Mouse (Mus musculus): ENCODE measurements at regions not wholly inside any gene's neighbourhood (a gene's known extent, or its start where the extent isn't known, plus 50 kb on each side); places are given as distances from the start of the nearest gene placed in this dataset.
A peak's percentile ranks its signal among the peaks of the same experiment; 100 is the strongest.
"Not testable (repeated sequence)": the region's sequence is repeated elsewhere in the genome, so short reads cannot be mapped to it uniquely, and the experiment has no call there.

GRCm38 (mm10) chr7:92984701-92985682 lies 94.7 kb upstream of the Fam181b start:
- H3K27me3 ChIP-seq = no peaks in the 10 kb centered on the region
- no peaks in the 10 kb centered on the region for H3K4me1 ChIP-seq
- 49% methylated on average over 18 of the region's 18 CpGs for WGBS
- no peak overlapping the region for H3K9ac ChIP-seq
- no peak overlapping the region for H3K27ac ChIP-seq
- no peaks in the 10 kb centered on the region for H3K36me3 ChIP-seq
- 0 out of 2 replicates have a peak overlapping the region, but pooled peaks have one; percentile 4 for H3K4me2 ChIP-seq
- no peak overlapping the region for H3K4me3 ChIP-seq
- H3K9me3 ChIP-seq = no peaks in the 10 kb centered on the region
- peak; percentile 39; the same call in 1 of the 2 replicates for ATAC-seq (ENCODE audit: borderline replicate concordance, extremely low read depth, low FRiP score, low TSS enrichment)

GRCm38 (mm10) chr7:92985683-92986070 lies 94.0 kb upstream of the Fam181b start:
- no peaks in the 10 kb centered on the region for H3K4me1 ChIP-seq

GRCm38 (mm10) chr7:92998886-92999285 lies 80.8 kb upstream of the Fam181b start:
- no peaks in the 10 kb centered on the region for H3K27me3 ChIP-seq
- H3K36me3 ChIP-seq = no peaks in the 10 kb centered on the region
- WGBS = 65% methylated on average over 3 of the region's 3 CpGs
- H3K4me2 ChIP-seq = no peak overlapping the region
- ATAC-seq (ENCODE audit: borderline replicate concordance, extremely low read depth, low FRiP score, low TSS enrichment) = no peak
- no peak overlapping the region for H3K9ac ChIP-seq
- H3K4me1 ChIP-seq = no peaks in the 10 kb centered on the region
- no peaks in the 10 kb centered on the region for H3K9me3 ChIP-seq
- H3K27ac ChIP-seq = no peak overlapping the region
- no peak overlapping the region for H3K4me3 ChIP-seq

More at GRCm38 (mm10) chr7:92985683-92986070, 94.0 kb upstream of the Fam181b start:
- no peaks in the 10 kb centered on the region for H3K9me3 ChIP-seq
- ATAC-seq (ENCODE audit: borderline replicate concordance, extremely low read depth, low FRiP score, low TSS enrichment) = no peak
- no peak overlapping the region for H3K9ac ChIP-seq
- no peaks in the 10 kb centered on the region for H3K36me3 ChIP-seq
- no peak overlapping the region for H3K27ac ChIP-seq
- H3K4me2 ChIP-seq = no peak overlapping the region
- H3K4me3 ChIP-seq = no peak overlapping the region
- H3K27me3 ChIP-seq = no peaks in the 10 kb centered on the region
- 82% methylated on average over 2 of the region's 2 CpGs for WGBS

GRCm38 (mm10) chr7:93006694-93007231 lies 72.9 kb upstream of the Fam181b start:
- ATAC-seq (ENCODE audit: borderline replicate concordance, extremely low read depth, low FRiP score, low TSS enrichment); H3K27ac ChIP-seq: not testable (repeated sequence)

GRCm38 (mm10) chr7:93007721-93008120 lies 71.9 kb upstream of the Fam181b start:
- ATAC-seq (ENCODE audit: borderline replicate concordance, extremely low read depth, low FRiP score, low TSS enrichment) = no peak
- Histone ChIP-seq H3K9me3 (no peaks in the 10 kb centered on the region), H3K36me3 (no peaks in the 10 kb centered on the region), H3K4me1 (no peaks in the 10 kb centered on the region), H3K4me2 (no peak overlapping the region), H3K9ac (no peak overlapping the region), H3K4me3 (no peak overlapping the region), H3K27ac (no peak overlapping the region), H3K27me3 (no peaks in the 10 kb centered on the region)
- 65% methylated on average over 4 of the region's 4 CpGs for WGBS

More at GRCm38 (mm10) chr7:93006694-93007231, 72.9 kb upstream of the Fam181b start:
- not testable (repeated sequence) for H3K4me1 ChIP-seq, H3K9me3 ChIP-seq, H3K27me3 ChIP-seq, H3K4me3 ChIP-seq, H3K36me3 ChIP-seq, H3K4me2 ChIP-seq, H3K9ac ChIP-seq
- 37% methylated on average over 5 of the region's 5 CpGs for WGBS

GRCm38 (mm10) chr7:93019390-93019789 lies 60.3 kb upstream of the Fam181b start:
- Histone ChIP-seq H3K27ac (no peak overlapping the region), H3K36me3 (no peaks in the 10 kb centered on the region), H3K9me3 (no peaks in the 10 kb centered on the region), H3K27me3 (no peaks in the 10 kb centered on the region), H3K9ac (no peak overlapping the region), H3K4me2 (no peak overlapping the region), H3K4me3 (no peak overlapping the region), H3K4me1 (no peaks in the 10 kb centered on the region)
- 83% methylated on average over 1 of the region's 1 CpGs for WGBS
- no peak for ATAC-seq (ENCODE audit: borderline replicate concordance, extremely low read depth, low FRiP score, low TSS enrichment)

- no peak overlapping the region for H3K27ac ChIP-seq
- no peak overlapping the region for H3K4me3 ChIP-seq
- H3K4me2 ChIP-seq = no peak overlapping the region
- no peak for ATAC-seq (ENCODE audit: borderline replicate concordance, extremely low read depth, low FRiP score, low TSS enrichment)
- H3K27me3 ChIP-seq = no peaks in the 10 kb centered on the region
- no peaks in the 10 kb centered on the region for H3K9me3 ChIP-seq
- H3K4me1 ChIP-seq = no peaks in the 10 kb centered on the region
- 59% methylated on average over 5 of the region's 5 CpGs for WGBS
- H3K9ac ChIP-seq = no peak overlapping the region
- H3K36me3 ChIP-seq = no peaks in the 10 kb centered on the region
Observed at GRCm38 (mm10) chr7:93023489-93024130, 56.1 kb upstream of the Fam181b start.

GRCm38 (mm10) chr7:93026231-93026630 lies 53.4 kb upstream of the Fam181b start:
- Histone ChIP-seq H3K27me3 (no peaks in the 10 kb centered on the region), H3K27ac (no peak overlapping the region), H3K9ac (no peak overlapping the region), H3K4me1 (no peaks in the 10 kb centered on the region), H3K9me3 (no peaks in the 10 kb centered on the region), H3K4me3 (no peak overlapping the region), H3K36me3 (no peaks in the 10 kb centered on the region), H3K4me2 (no peak overlapping the region)
- 74% methylated on average over 4 of the region's 4 CpGs for WGBS
- ATAC-seq (ENCODE audit: borderline replicate concordance, extremely low read depth, low FRiP score, low TSS enrichment) = no peak
